Mouse (Mus musculus) urinary bladder, postnatal 10 days (tissue): Measurements from ENCODE around the gene Sycp2.

Experiments used
- DNase-seq: peaks from one replicate; pipeline ENCODE4 v3.0.0; 2022; ENCODE audit warnings: low spot score

The Sycp2 gene

GRCm38 (mm10) chr2:178303453-178304187, 103.9 kb downstream of the Sycp2 start:
- DNase-seq: no peak
